Mouse (Mus musculus) ovary, adult 18-20 months (tissue): ENCODE data around the gene Lrtm2.
"Not testable (repeated sequence)": the region's sequence is repeated elsewhere in the genome, so short reads cannot be mapped to it uniquely, and the experiment has no call there.

Experiments used
- DNase-seq: peaks from one replicate; pipeline ENCODE4 v3.0.0; 2022; ENCODE audit warnings: low spot score, mixed read lengths

The Lrtm2 gene

GRCm38 (mm10) chr6:119330506-119330905, at the start of gene Lrtm2:
Gene Lrtm2 (minus strand): TSS chr6:119330766.
- no peak for DNase-seq

- DNase-seq: no peak
Measured at GRCm38 (mm10) chr6:119378631-119379030, 48.1 kb upstream of the Lrtm2 start.

GRCm38 (mm10) chr6:119377613-119378012, 47.0 kb upstream of the Lrtm2 start:
- no peak for DNase-seq

GRCm38 (mm10) chr6:119375035-119375434, 44.5 kb upstream of the Lrtm2 start:
- no peak for DNase-seq

- no peak for DNase-seq
Measured at GRCm38 (mm10) chr6:119373000-119373705, 42.6 kb upstream of the Lrtm2 start.

GRCm38 (mm10) chr6:119372237-119372636, 41.7 kb upstream of the Lrtm2 start:
- no peak for DNase-seq

GRCm38 (mm10) chr6:119371624-119372023, 41.1 kb upstream of the Lrtm2 start:
- no peak for DNase-seq

GRCm38 (mm10) chr6:119367382-119367781, 36.8 kb upstream of the Lrtm2 start:
- DNase-seq: no peak

GRCm38 (mm10) chr6:119366800-119367199, 36.2 kb upstream of the Lrtm2 start:
- DNase-seq: not testable (repeated sequence)

- no peak for DNase-seq
Measured at GRCm38 (mm10) chr6:119363593-119363992, 33.0 kb upstream of the Lrtm2 start.

GRCm38 (mm10) chr6:119360925-119361702, 30.5 kb upstream of the Lrtm2 start:
- no peak for DNase-seq

GRCm38 (mm10) chr6:119360250-119360649, 29.7 kb upstream of the Lrtm2 start:
- not testable (repeated sequence) for DNase-seq

- no peak for DNase-seq
Measured at GRCm38 (mm10) chr6:119358020-119358571, 27.5 kb upstream of the Lrtm2 start.

- DNase-seq: no peak
Measured at GRCm38 (mm10) chr6:119352501-119352900, 21.9 kb upstream of the Lrtm2 start.

- no peak for DNase-seq
Measured at GRCm38 (mm10) chr6:119351656-119352055, 21.1 kb upstream of the Lrtm2 start.

GRCm38 (mm10) chr6:119350703-119351198, 20.2 kb upstream of the Lrtm2 start:
- no peak for DNase-seq

GRCm38 (mm10) chr6:119348234-119348633, 17.7 kb upstream of the Lrtm2 start:
- no peak for DNase-seq

GRCm38 (mm10) chr6:119347813-119348212, 17.2 kb upstream of the Lrtm2 start:
- DNase-seq: no peak

GRCm38 (mm10) chr6:119346257-119346656, 15.7 kb upstream of the Lrtm2 start:
- DNase-seq: no peak

- no peak for DNase-seq
Measured at GRCm38 (mm10) chr6:119341409-119341808, 10.8 kb upstream of the Lrtm2 start.

GRCm38 (mm10) chr6:119338121-119338912, 7.8 kb upstream of the Lrtm2 start:
- no peak for DNase-seq

GRCm38 (mm10) chr6:119337287-119337686, 6.7 kb upstream of the Lrtm2 start:
- no peak for DNase-seq
